Mouse (Mus musculus) limb, embryonic 10.5 days (tissue): ENCODE results near the gene Insig1. TPM values are rescaled to one million over a fixed set of nuclear protein-coding genes. Genes with fewer than 3 reads are reported as not detected.

ENCODE experiments used
- polyA plus RNA-seq: library from polyadenylated mRNA; unstranded; fragments of >200 nt; fragmentation: Nextera tagmentation; extraction: Ambion mirVana; gene quantifications from 2 replicates; pipeline ENCODE4 v1.2.1, GENCODE M21; 2016

Gene Insig1
- polyA plus RNA-seq, 1 experiment from 2014 or later = 91.0 TPM

Other genes with a start within 250 kb of the Insig1 start
- gene Htr5a, start 229.2 kb upstream of the Insig1 start, polyA plus RNA-seq = not detected in 2 replicates
- not detected in 2 replicates for gene En2, start 94.3 kb downstream of the Insig1 start, polyA plus RNA-seq
- gene Cnpy1, start 174.4 kb downstream of the Insig1 start, polyA plus RNA-seq = 0.18 TPM in 1 of 2 replicates, not detected in the other
- 13.5 and 16.1 TPM in 2 replicates for gene Rbm33, start 245.8 kb downstream of the Insig1 start, polyA plus RNA-seq